In the genomic region with DNA sequence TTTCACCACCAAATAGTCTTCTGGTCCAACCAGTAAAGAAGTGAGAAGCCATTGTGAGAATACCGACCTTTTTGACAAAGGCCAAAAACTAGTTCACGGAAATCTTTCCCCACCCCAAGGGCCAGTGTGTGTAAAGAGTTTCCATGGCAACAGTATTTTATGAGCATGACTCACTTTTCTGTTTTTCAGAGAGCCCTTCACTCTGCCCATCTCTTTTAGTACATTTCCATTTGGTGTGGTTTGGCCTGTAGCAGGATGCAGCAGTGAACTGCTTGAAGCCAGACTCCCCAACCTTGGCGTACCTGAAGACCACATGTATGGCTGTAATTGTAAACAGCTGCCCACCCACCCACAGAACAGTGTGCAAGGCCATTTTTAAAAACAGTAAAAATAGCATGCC, we compare ENCODE assay signal across 17 mouse cellular contexts.
DNase-seq lines count a peak whose midpoint lies in the region; ATAC-seq and TF ChIP-seq lines count a peak whose summit lies in the region.
"Had no signal": no experiment of that assay in that cellular context is flagged by ENCODE, and none has a peak within 500 bp of the region (broad histone marks: within the 10 kb centered on the region; RNA-seq: fewer than 3 reads in every experiment).

No protein-coding gene starts in this region.

- no peak overlapping the region for H3K9ac ChIP-seq in forebrain, postnatal 0 days
- H3K9ac ChIP-seq in forebrain, embryonic 12.5 days: no peak overlapping the region
- H3K9ac ChIP-seq: liver, embryonic 14.5 days had no signal

- no peak overlapping the region for H3K4me3 ChIP-seq in forebrain, postnatal 0 days (ENCODE audit: low read depth, low read length)
- H3K4me3 ChIP-seq in forebrain, embryonic 12.5 days (replicated peaks): no peak overlapping the region
- no peak overlapping the region for H3K4me3 ChIP-seq in C2C12 (ENCODE audit: insufficient read depth, poor library complexity, severe bottlenecking)
- H3K4me3 ChIP-seq in embryonic fibroblast, embryonic 13.5 days (ENCODE audit: insufficient read depth, low read length): no peak overlapping the region
- H3K4me3 ChIP-seq: midbrain, embryonic 10.5 days had no signal

- intact Hi-C loops in gastrocnemius, postnatal 14 days (cut with DNase I; ENCODE audit: low total_unique reads): no loop called here

- DNase-seq in forebrain, postnatal 0 days: no peak
- DNase-seq in 3134 (ENCODE audit: extremely low read depth, insufficient read length, low spot score): peak; percentile 72
- no peak for DNase-seq in right cerebral cortex, adult 18-20 months
- DNase-seq in gastrocnemius, postnatal 14 days: no peak
- DNase-seq in ovary, postnatal 14 days (ENCODE audit: low spot score): no peak
- DNase-seq: cerebellum, postnatal 36 days; gastrocnemius, postnatal 25 days; lung, postnatal 14 days; right cerebral cortex, postnatal 14 days; thymus, postnatal 4 days had no signal

- H3K79me3 ChIP-seq in C2C12 (ENCODE audit: low read depth): no peaks in the 10 kb centered on the region

- TF ChIP-seq CTCF in forebrain, postnatal 0 days (IDR thresholded peaks at IDR 0.05; ENCODE audit: low read depth): no peak
- TF ChIP-seq CTCF in C2C12 (IDR thresholded peaks at IDR 0.05; ENCODE audit: control insufficient read depth, insufficient read depth, insufficient read length): no peak
- TF ChIP-seq CTCF in embryonic fibroblast, embryonic 13.5 days (IDR thresholded peaks at IDR 0.05; ENCODE audit: borderline replicate concordance, insufficient read depth, low read length): no peak

- H3K36me3 ChIP-seq in forebrain, postnatal 0 days (ENCODE audit: insufficient read depth): no peaks in the 10 kb centered on the region
- no peaks in the 10 kb centered on the region for H3K36me3 ChIP-seq in forebrain, embryonic 12.5 days (replicated peaks)
- H3K36me3 ChIP-seq in C2C12 (ENCODE audit: control insufficient read depth, insufficient read depth): no peaks in the 10 kb centered on the region
- H3K36me3 ChIP-seq: midbrain, embryonic 10.5 days had no signal

- TF ChIP-seq POLR2A in embryonic fibroblast, embryonic 13.5 days (IDR thresholded peaks at IDR 0.05; ENCODE audit: low read depth, low read length): no peak

- no peaks in the 10 kb centered on the region for H3K79me2 ChIP-seq in C2C12 (ENCODE audit: control insufficient read depth, insufficient read depth)

- 0 out of 2 replicates have a peak, but pooled peaks have one; percentile 29 for ATAC-seq in forebrain, postnatal 0 days
- no peak for ATAC-seq in forebrain, embryonic 12.5 days (ENCODE audit: low FRiP score)
- ATAC-seq: hindbrain, postnatal 0 days had no signal

- no peaks in the 10 kb centered on the region for H3K27me3 ChIP-seq in forebrain, postnatal 0 days (ENCODE audit: insufficient read depth, low read length)
- H3K27me3 ChIP-seq in forebrain, embryonic 12.5 days: no peaks in the 10 kb centered on the region
- no peaks in the 10 kb centered on the region for H3K27me3 ChIP-seq in C2C12 (ENCODE audit: control insufficient read depth, insufficient read depth, insufficient read length)

- H3K27ac ChIP-seq in forebrain, postnatal 0 days (ENCODE audit: low read depth, low read length): no peak overlapping the region
- H3K27ac ChIP-seq in forebrain, embryonic 12.5 days: no peak overlapping the region
- peak overlapping the region; percentile 75; the same call in 1 of the 2 replicates for H3K27ac ChIP-seq in embryonic fibroblast, embryonic 13.5 days (ENCODE audit: insufficient read depth, low read length)
- H3K27ac ChIP-seq: hindbrain, postnatal 0 days; liver, embryonic 14.5 days; midbrain, embryonic 10.5 days had no signal

- H3ac ChIP-seq in C2C12 (ENCODE audit: control insufficient read depth, insufficient read length, low read depth): no peak overlapping the region

- H3K9me3 ChIP-seq in forebrain, postnatal 0 days (ENCODE audit: low read length): no peaks in the 10 kb centered on the region
- H3K9me3 ChIP-seq in forebrain, embryonic 12.5 days: no peaks in the 10 kb centered on the region
- H3K9me3 ChIP-seq: midbrain, embryonic 10.5 days had no signal

- no peaks in the 10 kb centered on the region for H3K4me1 ChIP-seq in forebrain, postnatal 0 days (ENCODE audit: insufficient read depth)
- no peaks in the 10 kb centered on the region; the same call in 1 of the 2 replicates for H3K4me1 ChIP-seq in forebrain, embryonic 12.5 days
- H3K4me1 ChIP-seq in embryonic fibroblast, embryonic 13.5 days (ENCODE audit: control insufficient read depth, insufficient read depth, low read length): peaks cover 6% of the 10 kb centered on the region
- H3K4me1 ChIP-seq: midbrain, embryonic 10.5 days had no signal

- WGBS in forebrain, postnatal 0 days: 67% methylated on average over 3 of the region's 3 CpGs
- WGBS in forebrain, embryonic 12.5 days: 72% methylated on average over 3 of the region's 3 CpGs

- H3K4me2 ChIP-seq in forebrain, postnatal 0 days (ENCODE audit: low read depth): no peak overlapping the region
- H3K4me2 ChIP-seq in forebrain, embryonic 12.5 days: no peak overlapping the region
- H3K4me2 ChIP-seq: heart, embryonic 11.5 days had no signal

TF ChIP-seq in C2C12, 6 proteins besides CTCF, POLR2A, EP300 and RAD21:
- TF ChIP-seq MYOG (IDR thresholded peaks at IDR 0.05; ENCODE audit: control insufficient read depth, extremely low read depth, insufficient read length): no peak
- TF ChIP-seq MAX (IDR thresholded peaks at IDR 0.05): peak; percentile 25
